Mouse (Mus musculus) cerebellum, adult 9-11 months (tissue): ENCODE measurements at regions not wholly inside any gene's neighbourhood (a gene's known extent, or its start where the extent isn't known, plus 50 kb on each side); places are given as distances from the start of the nearest gene placed in this dataset.

ENCODE experiments used
- DNase-seq: peaks from one replicate; pipeline ENCODE4 v3.0.0; 2022

DNA sequence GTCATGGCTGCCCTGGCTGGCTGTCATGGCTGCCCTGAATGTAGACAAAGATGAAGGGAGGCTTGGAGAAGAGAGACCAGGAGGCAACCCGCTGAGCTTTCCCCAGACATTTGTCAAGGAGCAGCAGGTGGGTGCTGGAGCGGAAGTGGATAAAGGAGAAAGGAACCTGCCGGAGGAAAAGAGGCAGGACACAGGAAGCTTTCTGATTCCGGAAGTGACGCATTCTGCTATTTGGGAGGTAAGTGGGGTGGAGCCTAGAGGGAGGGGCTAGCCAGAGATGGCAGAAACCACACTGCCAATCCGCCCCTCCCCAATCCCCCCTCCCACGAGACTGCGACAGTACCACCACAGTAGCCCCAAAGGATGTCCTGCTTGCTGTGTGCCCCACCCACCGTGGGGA is 80.1 kb downstream of the Gm572 start:
- no peak for DNase-seq

DNA sequence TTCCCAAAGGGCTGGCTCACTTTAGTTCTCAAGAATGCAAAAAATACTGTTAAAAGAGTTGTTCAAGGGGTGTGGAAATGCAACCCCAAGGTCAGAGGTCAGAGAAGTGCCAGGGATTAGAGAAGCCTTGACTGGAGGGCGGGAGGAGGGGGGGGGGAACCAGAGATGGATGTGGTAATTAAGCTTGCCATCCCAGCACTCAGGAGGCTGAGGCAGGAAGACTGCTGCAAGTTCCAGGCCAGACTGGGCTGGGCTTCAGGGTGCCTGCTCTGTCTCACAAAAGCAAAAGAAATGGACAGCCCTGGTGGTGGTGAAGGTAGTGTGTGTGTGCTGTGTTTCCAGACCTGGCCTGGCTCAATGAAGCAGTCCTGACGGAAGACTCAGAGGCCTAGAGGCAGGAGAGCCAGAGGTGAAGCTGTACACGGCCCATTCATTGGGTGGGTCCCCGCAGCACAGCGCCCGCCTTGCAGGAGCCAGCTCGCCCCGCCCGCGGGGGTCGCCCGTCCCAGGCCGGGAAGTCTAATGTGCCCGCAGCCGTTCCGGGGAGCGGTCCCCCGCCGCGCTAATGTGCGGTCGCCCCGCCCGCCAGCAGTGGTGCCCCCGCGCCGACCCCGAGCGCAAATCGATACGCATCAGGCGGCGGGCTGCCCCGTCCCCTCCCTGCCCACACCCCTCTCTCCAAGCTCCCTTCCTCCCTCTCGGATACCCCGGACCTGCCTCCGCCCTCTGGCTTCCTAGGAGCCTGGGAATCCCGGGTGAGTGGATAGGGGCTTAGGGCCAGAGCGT is 80.1 kb upstream of the Casz1 start:
- DNase-seq = no peak

DNA sequence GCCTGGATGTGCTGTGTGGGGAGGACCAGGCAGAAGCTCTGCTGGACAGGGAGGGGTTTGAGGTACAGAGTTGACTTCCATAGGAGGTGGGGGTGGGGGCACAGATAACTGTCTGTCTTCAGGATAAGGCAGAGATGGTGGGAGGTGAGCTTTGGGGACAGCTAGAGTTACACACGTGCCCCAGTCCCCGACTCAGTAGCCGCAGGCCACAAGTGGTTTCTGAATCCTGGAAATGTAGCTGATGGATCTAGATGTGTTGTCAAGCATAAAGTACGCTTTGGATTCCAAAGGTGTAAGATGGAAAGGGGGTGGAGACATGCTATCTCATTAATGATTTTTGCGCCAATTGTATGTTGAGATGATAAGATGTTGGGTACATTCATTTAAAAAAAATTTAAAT is 75.4 kb upstream of the Casz1 start:
- no peak for DNase-seq

DNA sequence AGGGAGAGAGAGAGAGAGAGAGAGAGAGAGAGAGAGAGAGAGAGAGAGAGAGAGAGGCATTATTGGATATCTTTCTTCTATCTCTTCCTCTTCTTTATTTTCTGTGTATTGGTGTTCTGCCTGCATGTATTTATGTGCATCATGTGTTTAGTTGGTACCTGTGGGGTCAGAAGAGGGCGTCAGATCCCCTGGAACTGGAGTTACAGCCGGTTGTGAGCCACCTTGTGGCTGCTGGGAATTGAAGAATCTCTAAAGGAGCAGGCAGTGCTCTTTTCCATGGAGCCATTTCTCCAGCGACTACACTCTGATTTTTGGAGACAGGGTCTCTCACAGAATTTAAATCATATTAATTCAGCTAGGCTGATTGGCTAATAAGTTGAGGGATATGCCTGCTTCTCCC is 72.6 kb upstream of the Casz1 start:
- DNase-seq = no peak

DNA sequence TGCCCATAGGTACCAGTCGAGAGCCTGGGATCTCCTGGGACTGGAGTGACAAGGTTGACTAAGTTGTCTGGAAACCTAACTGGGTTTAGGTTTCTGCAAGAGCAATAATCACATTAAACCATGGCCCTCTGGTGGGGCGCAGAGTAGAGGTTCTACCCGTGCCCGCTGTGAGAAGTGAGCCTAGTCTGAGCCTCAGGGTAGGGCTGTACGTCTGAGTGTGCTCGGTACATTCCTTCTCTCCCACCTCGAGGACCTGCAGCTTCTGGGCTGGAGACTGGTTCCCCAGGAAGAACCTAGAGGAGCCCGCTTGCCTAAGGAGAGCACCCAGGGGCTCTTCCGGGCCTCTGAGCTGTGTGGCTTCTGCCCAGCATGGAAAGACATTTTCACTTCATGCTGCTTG is 70.2 kb upstream of the Casz1 start:
- no peak for DNase-seq

DNA sequence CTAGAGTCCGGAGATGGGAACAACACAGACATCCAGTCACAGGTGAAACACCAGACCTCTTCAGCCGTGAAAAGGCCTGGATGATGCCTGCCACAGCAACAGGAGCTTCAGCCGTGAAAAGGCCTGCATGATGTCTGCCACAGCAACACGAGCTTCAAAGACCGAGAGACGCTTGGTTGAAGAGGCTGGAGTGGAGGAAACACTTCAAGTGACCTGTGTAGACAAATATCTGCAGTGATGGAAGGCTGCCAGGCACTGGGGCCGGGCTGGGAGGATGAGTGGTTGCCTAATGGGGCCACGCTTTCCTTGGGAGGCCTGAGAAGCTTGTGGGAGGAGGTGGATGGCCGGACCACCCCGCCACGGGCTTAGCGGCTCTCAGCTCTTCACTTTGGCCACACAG is 69.7 kb upstream of the Casz1 start:
- no peak for DNase-seq

DNA sequence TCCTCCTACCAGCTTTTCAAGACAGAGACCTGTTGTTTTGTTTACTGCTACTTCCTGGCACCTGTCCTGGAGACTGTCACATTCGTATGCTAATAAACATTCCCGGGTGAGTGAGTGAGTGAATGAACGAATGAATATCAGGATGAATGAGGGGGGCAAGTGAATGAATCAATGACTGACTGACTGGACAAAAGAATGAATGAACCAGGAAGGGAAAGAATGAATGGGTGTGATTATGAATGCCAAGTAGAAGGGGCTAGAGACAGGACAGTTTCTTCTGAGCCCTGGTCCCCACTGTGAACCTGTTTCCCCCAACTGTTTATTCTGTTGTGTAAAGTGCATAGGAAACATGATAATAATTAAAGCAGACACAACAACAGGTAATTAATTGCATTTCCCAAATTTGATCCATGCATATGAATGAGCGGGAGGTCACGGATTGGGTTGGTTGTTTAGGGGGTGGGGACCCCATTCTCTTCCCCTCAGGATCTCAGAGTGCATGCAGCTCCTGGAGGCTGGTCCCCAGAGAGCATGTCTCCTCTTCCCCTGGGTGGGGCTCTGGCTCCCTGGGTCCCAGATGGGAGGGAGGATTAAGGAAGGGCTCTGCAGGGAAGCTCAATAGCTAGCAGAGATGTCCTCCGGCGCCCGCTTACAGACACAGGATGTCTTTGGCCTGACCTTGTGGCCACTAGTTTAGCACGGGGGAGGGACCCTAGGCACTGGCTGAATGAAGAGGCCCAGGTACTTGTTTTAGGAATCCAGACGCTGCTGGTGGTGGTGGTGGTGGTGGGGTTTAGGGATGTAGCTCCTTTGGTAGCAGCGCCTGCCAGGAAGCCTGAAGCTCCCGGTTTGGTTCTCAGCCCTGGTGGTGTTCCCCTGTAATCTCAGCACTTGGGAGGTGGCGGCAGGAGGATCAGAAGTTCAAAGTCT is 65.4 kb upstream of the Casz1 start:
- DNase-seq = no peak

DNA sequence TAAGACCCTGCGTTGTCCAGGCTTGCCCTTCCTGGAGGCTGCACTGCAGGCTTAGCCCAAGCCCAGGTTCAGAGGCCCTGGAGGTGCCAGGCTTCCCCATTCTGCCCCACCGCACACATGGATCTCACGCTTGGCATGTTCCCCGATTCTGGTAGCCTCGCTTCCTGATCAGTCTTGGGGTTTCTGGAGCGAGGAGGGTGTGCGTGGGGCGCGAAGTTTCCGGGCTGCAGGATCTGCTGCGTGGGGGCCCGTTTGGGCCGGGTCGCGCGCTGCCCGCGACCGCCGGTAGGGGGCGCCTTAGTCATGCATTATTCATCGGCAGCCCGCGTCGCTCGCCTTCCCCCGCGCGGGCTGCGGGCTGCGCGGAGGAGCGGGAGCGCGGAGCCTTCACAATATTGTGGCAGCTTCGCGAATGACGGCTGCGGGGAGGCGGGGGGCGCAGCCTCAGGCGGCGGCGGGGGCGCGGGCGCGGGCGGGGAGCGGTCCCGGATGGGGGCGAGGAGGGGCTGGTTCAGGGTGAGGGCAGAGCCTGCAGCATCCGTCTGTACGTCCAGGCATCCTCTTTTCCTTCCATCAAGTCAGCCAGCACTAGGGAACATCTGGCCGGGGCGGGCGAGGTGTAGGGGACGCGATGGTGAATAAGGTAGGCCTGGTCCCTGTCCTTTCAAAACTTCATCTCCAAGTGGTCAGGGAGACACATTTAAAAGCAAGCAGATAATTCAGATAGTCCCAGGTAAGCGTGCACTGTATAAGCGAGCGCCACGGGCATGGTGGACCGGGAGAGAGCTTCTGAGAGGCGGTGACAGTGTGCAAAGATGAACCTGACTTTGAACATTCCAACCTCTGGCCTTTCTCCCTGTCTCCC is 61.4 kb upstream of the Casz1 start:
- DNase-seq = peak; percentile 55

DNA sequence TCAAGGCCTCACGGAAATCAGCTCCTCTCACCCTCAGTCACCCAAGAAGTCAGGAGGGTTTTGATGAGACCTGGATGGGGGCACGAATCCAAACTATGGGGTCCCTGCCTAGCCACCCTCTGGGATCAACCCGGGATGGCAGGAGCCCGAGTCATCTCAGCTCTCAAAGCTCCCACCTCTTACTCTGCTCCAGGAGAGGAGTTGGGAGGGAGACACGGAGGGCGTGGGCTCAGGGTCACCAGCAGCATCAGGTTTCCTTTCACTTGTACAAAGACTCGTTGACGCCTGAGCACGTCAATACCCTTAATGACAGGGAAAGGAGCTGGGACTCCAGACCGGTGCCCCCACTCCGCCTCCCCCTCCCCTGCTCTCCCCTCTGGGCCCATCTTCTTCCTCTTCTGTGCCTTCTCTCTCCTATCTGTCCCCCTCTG is 60.8 kb upstream of the Casz1 start:
- no peak for DNase-seq

DNA sequence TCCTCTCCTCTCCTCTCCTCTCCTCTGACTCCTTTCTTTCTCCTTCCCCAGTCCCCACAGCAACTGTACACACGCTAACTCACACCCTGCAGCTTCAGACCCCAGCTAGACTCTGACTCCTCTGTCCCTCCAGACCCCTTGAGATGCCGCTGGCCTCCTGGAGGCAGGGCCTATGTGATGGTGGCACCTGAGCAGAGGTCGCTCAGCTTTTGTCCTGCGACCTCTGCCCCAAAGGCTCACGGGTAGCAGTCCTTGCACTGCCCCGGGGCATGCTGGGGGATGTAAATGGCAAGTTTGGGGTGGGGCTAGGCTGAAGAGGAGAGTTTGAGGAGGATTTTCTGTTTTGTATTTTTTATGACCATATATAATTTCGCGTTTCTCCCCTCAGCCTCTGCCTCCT is 60.2 kb upstream of the Casz1 start:
- DNase-seq = no peak

DNA sequence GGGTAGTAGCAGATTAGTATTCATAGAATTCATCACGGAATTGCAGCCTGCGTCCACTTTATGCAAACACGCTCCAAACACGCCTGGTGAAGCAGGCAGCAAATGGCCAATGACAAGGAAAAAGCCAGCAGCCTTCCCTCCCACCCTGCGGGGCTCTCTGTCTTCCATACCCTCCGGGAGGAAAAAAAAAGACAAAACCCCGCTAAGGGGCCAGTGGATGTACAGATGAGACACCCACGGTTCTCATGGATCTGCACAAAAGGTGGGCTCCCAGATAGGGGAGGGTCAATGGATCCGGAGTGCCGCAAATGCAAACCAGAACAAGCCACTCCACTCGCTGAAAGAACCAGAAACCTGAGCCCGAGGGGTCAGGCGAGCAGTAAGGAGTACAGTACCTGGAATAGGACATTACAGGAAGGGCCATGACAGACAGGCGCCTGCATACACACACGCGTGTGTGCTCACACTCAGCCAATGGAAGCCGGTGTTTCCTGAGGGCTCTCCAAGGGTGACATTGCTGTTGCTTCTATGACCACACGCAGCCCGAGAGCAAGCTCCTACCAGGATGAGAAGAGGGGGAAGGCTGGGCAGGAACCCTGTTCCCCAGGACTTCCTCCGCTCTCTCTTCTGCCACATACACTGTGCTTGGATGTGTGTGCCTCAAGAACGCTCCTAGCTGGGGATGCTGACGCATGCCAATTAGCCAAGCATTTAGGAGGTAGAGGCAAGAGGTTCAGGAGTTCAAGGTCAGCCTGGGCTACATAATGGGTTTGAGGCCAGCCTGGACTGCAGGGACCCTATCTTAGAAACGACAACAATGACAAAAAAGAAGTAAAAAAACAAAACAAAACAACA is 57.5 kb upstream of the Casz1 start:
- no peak for DNase-seq

DNA sequence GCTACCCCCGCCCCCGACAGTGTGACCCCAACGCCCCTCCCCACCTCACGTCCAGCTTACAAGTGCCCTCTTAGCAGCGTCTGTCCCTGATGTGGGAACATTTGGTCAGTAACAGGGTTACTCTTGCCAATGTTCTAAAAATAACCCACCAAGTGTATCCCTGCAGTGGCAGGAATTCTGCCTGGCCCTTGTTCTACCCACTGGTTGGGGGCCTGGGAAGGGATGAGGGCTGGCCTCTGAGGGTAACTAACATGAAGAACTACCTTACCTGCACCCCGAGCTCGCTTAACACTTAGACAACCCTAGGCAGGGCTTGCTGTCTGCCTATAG is 56.9 kb upstream of the Casz1 start:
- no peak for DNase-seq

DNA sequence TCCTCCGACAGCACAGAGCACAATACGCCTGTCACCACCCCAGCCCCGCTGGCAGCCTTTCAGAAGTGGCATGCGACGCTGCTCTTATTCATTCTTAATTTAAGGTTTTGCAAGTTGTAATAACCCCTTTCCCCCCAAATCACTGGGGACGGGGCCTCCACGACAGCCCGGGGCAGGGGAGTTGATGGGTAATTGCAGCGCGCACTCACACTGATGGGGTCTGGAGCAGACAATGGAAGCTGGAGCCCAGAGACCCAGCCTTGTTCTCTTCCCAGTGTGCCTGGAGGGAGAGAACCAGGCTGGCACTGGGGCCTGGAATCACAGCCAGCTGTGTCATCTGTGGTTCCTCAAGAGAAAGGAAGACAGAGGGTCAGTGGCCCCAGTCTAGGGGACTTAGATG is 54.2 kb upstream of the Casz1 start:
- no peak for DNase-seq

DNA sequence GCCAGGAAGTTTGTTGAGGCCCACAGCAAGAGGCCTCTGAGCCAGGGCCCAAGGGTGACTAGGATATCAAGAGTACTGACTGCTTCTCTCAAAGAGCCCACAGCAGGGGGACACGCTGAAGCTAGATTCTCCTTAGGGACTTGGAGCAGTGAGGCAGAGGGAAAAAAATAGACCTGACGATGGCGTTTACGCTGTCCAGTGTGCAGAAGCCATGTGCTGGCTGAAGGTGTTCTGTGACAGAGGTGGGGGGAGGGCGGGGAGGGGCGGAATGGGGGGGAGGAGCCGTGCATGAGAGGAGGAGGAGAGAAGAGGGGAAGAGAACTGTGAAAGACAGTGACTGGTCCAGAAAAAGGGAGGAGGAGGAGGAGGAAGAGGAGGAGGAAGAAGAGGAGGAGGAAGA is 52.6 kb upstream of the Casz1 start:
- no peak for DNase-seq

DNA sequence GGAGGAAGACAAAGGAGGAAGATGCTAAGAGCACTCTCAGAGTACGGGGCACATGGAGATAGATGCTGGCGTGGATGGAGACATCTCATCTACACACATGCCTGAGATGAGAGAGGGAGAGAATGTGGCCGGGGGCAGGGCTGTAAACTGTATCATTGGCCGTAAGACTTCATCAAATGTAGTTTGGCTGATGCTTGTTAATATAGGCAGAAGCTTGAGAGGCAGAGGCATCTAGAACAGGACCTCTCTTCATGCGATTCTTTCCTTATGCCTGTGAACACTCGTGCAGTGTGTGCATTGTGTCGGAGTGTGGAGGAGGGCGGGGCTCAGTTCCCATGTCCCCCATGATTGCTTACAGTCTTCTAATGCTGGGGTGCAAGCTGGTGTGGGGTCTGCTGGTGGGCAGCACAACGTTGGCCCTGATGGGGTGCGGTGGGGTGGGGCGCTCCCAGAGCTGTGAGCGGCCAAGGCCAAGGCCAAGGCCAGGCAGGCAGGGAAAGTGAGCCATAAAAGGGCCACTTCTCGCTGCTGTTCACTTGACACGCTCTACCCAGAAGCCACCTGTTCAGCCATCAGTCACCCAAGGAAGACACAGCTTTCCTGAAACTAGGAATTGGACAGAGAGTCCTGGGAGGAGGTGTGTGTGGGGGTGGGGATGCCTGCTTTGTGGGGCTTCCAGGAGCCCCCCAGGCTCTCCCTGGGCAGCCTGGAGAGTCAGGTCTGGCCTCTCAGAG is 51.7 kb upstream of the Casz1 start:
- no peak for DNase-seq

DNA sequence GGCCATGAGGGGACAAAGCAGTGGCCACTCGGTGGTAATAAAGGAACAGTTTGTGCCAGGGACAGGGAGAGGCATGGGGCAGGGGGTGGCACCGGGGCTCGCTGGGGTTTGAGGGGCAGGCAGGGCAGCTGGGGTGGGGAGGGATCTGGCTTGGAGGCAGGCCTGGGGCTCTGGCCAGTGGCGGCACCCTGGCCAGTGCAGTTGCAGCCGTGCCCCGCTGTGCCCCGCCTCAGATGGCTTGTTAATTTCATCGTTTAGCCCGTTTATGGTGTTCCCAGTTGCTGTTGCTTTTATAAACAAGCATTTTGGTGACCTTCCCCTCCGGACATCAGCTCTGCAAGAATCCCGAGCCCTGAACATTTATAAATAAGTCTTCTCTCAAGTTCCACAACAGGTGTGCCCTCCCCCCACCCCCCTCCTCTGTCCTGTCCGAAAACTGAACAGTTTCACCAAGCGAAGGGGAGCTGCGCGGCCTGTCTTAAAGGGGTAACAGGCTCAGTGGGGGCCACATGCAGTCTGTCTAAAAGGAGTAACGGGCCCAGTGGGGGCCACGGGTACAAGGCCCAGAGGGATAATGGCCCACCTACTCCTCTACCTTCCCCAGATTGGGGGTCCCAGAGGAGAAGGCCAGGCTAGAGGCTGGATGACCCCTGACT is 51.0 kb upstream of the Casz1 start:
- DNase-seq = no peak

DNA sequence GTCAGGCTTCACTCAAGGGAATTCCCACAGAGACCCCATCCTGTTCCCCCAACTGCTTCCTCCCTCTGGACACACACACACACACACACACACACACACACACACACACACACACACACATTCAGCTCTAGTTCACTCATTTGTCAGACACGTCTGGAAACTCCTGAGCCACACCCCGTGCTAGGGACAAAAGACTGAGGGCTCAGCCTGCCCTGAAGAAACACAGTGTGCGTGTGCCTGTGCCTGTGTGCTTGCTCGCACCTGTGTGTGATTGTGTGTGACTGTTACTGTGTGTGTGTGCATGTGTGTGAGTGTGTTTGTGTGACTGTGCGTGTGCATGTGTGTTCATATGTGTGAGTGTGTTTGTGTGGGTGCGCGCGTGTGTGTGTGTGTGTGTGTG is 50.4 kb upstream of the Casz1 start:
- DNase-seq = no peak
